Mouse (Mus musculus) cerebellum, adult 8-10 months (tissue): ENCODE measurements around the gene Tecta.

Experiments
- DNase-seq: peaks from one replicate; pipeline ENCODE4 v3.0.0; 2022

The Tecta gene

DNA sequence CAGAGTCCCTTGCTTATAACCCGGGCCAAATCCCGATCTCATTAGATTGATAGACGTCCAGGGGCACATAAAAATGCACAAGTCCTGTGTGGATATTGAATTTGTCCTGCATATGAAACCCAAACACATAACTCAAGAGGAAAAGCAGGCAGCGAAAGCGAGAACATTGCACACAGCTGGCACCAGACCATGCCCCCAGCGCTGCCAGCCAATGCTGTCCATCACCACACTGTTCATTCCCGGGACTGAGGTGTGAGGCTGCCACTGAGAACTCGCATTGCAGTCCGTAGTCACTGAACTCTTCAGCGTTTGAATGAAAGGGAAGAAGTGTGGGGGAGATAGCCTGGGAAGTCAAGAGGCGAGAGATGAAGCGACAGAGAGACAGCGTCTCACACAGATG, 14.1 kb downstream of the Tecta start:
- no peak for DNase-seq

DNA sequence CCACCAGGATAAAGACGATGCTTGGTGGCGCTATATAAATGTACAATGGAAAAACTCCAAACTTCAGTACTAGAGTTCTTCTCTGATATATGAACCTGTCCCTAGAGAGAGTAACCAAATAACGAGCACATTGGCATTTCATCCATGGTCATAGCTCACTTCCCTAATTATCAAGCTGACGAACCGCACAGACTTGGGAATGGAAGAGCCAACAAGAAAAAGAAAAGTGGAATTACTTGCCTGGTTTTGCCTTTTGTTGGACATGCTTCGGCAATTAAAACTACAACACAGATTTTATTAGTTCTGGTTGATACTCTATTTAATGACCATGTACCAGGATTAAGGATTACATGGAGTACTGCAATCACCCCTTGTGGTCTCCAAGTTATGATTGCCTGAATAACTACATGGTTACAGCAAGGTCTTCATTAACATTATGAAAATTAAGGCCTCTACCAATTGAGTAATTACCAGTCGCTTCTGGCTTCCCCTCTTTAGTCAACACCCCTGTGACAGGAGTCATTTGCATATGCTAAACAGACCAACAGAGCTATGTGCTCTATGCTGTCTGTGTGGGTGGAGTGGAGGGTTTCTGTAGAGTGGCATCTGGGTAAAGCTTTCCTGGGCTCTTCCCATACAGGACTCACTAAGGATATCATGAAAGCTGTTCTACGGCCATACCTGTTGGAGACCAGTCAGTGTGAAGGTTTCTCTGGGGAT, 16.9 kb downstream of the Tecta start:
- DNase-seq = no peak

DNA sequence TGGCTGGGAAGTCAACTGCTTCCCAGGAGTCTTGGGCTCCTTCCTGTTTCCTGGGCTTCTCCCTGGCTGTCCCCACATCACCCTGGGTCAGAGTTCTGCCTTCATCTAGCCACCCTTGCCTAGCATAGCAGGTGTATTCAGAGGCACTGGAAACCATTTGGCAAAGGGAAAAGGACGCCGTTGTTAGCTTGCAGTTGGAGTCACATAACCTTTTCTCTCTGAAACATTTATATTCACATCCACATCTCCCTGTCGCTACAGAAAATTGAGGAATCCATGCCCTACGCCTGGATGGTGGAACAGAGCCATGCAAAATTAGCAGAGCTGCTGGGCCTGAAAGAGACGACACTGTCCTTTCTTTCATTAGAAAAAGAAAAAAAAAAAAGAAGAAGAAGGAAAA, 17.7 kb downstream of the Tecta start:
- DNase-seq = no peak

DNA sequence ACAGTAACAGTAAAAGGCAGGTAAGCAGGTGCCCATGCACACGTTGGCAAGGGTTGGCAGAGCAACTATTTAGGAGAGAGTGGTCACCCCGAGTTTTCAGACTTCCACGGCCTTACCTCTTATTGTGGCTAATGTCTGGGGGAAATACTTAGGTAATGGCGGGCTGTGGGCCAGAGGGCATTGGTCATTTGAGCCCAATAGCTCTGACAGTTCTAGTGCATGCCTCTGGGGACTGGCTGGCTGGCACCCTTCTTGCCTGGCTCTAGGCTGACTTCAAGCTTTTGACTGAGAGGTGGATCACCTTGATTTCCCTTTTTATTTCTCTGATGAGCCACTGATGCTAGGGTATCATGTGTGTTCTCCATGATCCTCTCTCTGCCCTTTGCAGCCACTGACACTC, 21.7 kb downstream of the Tecta start:
- no peak for DNase-seq

DNA sequence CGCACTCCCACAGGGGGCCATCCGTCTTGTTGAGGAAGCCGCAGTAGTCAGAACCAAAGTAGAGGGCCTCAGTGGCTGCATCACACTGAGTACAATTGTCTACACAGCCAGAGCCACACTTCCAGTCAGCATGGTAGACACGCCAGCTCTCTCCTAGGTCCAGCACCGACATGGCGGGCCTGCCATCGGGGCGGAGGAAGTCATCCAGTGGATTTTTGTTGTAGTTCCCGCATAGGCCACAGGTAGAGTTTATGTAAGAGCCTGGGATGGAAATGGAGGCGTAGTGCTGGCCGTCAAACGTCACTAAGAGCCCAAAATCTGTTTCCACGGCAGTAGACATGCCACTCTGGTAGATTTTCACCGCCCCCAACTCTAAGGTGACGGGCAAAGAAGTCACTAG, 22.1 kb downstream of the Tecta start:
- DNase-seq = no peak

DNA sequence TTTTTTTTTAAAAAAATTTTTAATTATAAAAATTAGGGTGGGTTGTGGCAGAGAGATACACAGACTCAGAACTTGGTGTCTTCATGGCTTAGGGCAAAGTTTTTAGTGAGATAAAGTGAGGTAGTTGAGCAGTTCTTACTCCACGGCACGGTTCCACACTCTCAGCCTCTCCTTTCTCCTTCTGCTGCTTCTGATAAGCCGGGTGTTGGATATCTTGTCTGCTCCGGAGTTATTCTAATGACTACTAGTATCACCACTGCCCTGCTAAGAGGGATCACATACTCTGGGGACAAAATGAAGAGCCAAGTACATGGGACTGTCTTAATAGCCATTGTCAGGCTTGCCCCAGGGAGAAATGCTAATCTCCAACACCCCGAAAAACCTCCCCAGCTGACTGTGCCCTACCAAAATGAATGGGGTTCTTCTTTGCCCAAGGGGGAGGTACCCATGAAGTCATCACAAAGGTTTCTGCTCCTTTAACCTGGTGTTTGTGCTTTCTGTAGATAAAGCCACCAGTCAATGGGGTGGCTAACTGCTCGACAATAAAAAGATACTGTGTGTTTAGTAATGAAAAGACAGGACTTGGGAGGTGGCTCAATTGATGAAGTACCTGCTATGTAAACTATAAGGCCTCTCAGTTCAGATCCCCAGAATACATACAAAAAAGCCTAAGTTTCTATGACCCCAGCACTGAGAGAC, 27.9 kb downstream of the Tecta start:
- DNase-seq = no peak

DNA sequence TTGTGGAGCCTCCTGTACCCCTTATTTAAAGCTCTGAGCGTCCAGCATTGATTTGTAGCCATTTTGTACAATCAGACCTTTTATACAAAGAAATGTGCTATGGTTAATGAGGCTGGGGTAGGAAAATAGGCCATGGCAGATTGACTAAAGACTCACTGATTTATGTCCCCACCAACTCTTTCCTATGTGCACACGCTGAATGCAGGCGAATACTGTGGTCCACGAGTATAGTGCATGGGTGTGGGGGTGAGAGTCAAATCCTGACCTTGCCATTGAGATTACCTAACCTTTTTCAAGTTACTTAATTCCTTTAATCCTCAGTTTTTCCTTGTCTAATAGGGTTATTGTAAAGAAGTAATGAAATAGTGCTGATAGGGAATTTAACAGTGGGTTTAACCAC, 42.1 kb downstream of the Tecta start:
- DNase-seq = no peak

DNA sequence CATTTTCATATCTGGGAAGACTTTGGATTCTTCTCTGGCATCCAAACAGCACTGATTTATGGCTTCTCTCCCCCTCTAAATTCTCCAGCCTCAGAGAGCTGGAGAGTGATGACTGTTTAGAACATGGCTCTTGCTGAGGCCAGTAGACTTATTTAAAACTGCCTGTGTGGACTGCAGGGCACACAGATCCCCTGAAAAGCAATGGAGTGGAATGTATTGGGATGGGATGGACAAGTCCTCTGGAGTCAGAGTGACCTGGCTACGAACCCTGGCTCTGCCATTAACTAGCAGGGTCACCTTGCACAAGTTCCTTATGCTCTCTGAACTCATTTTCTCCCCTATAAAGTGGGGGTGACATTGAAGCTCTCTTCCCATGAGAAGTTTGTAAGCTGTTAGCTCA, 44.9 kb downstream of the Tecta start:
- DNase-seq = no peak

DNA sequence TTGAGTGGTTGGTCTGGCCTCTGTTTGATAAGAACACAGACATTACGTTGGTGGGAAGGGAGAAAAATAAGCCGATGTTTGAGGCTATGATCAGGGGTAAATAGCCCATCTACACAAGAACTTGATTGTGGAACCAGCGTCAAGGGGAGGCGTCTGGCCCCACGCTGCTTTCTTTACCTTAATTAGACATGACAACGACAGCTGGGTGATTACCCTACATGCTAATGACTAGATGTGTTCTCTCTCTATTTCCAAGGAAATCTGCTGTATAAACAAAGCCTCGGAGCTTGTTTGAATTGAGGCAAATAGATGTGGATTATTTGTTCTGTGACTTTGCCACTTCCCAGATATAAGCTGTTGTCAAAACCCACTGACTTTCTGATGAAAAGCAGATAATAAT, 49.9 kb downstream of the Tecta start:
- no peak for DNase-seq

DNA sequence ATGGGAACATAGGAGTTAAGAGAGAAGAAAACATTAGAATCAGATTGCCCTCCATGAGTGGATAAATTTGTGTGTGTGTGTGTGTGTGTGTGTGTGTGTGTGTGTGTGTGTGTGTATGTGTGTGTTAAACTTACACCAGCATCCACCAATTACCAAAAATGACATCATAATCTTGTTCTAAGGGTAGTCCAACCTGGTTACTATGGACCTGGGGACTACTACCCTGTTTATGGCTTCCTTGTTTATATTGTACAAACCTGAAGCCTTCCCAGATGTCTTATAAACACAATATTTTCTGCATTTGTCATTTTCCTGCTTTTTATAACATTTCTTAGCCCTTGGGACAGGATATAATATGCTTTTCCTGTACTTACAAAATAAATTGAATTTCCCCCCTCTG, 53.4 kb downstream of the Tecta start:
- no peak for DNase-seq

DNA sequence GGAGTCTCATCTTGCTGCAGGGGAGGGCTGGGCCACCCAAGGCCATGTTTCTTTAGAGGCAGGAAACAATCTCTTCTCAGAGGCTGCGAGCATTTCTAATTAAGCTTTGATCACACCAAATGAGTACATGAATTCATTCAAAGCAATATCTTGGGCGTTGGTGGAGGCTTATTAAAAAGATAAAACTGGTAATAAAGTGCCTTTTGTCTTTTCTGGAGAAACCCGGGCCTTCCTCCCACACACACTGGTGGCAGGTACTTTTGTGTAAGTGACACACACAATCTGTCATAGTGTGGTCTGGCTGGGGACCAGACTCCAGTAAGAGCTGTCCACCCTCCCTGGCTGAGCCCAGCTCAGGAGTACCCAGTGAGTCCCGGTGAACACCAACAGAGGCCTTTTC, 60.6 kb downstream of the Tecta start:
- no peak for DNase-seq

DNA sequence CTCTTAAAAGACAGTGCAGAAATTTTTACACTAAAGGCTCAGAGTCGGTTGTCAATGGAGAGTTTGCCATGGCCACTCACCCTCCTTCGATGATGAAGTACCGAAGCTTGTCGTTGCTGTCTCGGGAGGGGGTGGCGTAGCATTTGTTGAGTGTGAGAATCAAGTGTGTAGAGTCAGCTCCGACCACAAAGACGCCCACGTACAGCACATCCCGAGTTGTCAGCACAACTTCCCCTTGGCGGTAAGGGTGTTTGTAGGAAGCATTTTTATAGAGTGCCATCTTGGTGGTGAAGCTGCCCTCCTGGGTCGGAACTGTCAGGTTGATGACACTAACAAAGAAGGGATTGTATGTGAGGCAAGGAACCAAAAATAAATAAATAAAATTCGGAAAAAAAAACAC, 62.7 kb downstream of the Tecta start:
- DNase-seq = no peak

DNA sequence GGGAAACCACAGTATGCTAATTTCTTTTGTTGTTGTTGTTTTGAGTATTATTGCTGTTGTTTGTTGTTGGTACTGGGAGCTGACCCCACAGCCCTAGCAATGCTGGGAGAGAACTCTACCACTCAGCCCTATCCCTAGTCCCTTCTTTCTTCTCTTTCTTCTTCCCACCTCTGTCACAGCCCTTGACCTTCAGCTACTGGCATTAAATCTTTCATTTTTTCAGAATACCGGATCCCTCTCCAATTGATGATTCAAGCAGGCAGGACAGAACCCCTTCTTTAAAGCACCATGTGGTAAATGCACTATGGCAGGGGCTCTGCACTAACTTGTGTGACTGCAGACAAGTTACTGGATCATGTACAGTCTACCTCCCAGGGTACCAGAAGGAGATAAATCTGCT, 63.2 kb downstream of the Tecta start:
- DNase-seq = no peak

DNA sequence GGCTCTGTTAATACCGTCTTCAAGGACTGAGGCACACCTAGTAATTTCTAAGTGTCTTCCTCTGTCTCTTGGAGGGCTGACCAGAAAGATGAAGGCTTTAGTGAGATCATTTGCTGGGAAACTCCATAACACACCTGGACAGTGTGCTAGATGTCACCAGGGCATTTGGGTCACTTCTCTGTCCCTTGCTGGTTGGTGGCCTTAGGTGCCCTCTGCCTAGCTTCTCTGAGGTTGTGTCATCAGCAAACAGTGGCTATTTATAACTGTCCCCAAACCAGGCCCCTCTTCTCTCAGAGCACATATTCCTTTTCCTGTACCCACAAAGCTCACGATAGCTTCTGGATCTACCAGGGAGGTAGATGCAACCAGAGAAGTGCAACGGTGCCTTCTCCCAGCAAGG, 64.8 kb downstream of the Tecta start:
- no peak for DNase-seq

DNA sequence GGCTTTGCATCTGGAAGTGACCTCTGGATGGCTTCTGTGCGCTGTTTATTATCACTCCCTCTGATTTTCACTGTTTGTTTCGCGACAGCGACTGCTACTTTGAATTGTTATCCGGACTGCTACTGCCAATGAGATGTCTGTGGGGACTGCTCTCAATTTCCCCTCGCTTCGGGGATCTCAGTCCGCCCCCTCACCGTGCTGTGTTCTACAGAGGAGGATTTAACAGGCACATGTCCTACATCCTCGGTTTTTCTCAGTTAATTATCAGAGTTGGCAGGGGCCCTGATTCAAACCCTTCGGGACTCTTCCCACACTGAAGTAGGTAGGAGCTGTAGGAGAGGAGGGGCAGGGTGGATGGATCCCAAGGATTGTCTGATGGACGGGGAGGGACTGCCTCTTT, 67.0 kb downstream of the Tecta start:
- DNase-seq = no peak

DNA sequence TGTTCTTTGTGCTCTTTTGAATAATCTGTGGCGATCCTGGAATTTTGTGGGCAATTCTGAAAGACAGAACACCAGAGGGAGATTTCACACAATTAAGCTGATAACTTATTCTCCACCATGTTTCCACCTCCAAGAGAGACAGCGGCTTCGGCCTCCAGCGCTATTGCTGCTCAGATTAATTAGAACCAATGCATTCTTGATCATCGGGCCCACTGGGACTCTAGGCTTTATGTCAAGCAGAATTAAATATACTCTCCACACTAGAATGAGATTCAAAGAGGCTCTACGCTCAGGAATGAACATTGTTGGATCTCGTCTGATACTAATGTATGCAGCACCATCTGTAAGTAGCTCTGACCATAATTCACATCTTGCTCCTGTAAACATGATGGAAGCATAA, 68.4 kb downstream of the Tecta start:
- no peak for DNase-seq

DNA sequence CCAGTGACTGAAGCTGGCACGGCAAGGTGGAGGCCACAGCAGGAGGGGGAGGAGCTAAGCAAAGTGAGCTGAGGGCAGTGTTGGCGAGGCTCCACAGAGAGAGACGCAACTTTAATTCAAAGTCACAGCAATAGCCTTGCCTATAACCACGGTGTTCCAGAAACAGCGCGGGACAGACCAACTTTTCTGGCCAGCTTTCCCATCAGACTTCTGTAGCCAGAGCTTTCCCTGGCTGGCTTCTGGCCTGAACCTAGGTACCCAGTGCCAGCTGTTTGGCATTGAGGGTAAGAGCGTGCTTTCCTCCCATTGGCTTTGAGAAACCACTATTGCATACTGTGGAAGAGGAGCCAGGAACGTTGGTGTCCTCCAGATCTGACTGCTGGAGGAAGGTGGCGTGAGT, 70.0 kb downstream of the Tecta start:
- DNase-seq = no peak

DNA sequence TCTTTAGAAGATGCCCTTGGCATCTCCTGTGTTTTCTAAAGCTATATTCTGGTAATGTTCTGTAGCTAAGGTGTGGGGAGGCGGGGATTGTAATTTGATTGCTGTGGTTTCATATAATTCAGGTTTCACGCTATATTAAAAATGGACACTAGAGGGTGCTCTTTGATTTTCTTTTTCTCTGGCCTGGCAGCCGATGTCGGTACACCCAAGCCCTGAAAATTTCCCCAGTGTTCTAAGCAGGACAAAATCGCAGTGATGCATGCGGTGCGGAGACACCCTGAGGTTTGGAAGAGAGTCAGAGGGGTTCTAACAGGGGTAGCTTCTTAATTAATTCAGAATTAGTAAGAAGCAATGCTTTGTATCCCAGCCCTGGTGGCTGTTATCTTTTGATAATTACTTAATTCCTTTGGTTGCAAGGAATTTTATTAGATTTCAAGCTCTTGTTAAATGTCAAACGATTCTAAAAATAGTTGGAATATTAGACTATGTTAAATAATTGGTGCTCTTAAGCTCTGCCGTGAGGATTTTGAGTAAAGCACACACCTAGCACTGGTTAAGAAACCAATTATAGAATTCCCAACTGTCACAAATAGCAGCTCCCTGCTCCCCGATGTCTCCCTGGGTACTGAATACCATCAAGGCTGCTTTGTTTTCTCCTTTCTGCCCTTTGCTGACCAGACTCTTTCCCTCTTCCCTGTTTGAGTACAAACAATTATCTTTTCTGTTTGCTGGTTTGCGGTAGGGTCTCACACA, 72.9 kb downstream of the Tecta start:
- peak; percentile 33 for DNase-seq

DNA sequence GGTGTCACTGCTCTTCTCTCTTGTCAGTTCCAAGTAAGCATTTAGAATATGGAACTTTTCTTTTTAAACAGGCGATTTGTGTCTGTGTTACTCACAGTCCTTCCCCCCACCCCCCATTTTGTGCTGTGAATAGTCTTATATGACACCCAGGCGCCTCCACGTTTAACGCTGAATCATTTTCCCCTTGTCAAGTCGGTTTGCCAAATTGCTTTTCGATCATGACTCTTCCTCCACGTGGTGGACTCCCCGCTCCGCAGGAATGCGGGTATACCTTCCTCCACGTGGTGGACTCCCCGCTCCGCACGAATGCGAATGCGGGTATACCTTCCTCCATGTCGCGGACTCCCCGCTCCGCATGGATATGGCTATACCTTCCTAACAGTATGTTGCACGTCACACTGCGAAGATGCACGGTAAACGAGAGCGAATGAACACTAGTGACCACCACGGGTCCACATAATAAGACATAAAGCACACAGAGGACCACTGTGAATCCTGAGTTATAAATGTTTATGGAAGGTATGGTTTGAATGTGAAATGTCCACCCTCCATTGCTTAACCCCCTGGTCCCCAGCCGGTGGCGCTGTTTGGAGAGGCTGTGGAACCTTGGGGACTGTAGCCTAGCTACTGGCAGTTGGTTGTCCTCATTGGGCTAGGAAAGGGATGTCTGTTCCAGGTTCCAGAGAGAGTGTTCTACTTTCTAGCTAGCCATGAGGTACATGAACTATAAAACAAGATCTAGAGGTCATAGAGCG, 74.9 kb downstream of the Tecta start:
- DNase-seq = no peak

DNA sequence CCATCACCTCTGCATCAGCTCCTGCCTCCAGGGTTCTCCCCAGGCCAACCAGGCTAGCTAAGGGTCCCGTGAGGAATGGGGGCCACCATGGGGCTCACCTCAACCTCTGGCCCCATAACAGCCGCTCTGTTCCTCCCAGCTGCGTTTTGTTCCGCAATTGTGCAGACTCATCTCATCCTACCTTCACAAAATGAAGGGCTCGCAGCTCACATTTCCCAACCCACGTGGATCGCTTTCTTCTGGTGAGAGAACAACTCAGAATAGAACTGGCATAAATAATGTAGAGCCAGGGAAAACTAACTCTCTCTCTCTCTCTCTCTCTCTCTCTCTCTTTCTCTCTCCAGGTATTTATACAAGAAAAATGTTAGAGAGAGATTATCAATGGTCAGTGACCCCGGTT, 76.5 kb downstream of the Tecta start:
- no peak for DNase-seq

DNA sequence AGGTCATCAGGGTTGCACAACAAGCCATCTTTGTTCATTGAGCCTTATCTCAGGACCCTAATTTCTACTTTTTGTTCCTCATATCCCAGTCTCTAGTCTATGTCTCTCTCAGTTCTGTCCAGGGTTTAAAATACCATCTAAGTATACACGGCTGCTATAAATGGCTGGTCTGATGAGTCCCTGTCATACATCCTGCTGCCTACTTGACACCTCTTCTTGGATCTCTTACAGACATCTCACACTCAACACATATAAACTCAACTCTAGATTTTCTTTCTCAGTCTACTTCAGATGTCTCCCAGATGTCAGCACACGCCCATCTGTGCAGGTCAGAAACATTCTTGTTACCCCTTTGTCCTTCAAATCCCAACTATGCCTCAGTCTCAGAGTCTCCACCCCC, 78.3 kb downstream of the Tecta start:
- no peak for DNase-seq

DNA sequence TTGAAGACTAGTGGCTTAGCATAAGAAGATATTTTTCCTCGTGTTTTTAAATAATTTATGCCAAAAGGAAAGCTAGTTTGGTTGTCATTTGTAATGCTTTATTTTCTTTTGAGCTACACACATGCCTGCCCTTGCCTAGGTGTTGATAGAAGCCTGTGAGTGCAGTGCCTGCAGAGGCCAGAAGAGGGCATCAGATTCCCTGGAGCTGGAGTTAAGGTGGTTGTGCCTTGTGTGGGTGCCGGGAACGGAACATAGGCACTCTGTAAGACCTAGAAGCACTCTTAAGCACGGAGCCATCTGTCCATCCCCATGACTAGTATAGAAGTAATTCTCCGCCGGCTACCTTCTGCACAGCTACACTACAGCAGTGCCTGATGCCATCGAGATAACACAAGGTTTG, 79.1 kb downstream of the Tecta start:
- DNase-seq = no peak

DNA sequence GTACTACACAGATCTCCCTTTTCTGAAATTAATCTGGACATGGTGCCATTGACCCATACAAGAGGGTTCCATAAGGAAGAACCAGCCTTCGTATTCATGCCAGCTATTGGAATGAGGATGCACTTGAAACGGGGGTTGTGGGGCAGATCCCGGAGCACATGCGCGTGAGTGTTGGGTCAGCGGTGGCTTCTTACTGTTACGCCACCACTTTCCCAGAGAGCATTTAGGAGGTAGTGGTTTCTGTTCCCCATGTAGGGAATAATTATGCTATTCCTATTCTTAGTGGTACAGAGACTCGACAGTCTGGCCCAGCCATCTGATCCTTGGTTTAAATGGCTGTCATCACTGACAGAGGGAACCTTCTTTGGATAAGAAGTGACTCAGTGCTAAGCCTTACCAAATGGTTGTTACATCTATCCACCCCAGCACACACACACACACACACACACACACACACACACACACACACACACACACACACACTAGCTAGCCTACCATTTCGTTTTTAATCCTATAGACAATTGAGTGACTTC, 81.2 kb downstream of the Tecta start:
- DNase-seq = no peak
